ENCODE assay signal across 9 mouse cellular contexts in genomic region chr17:45563216-45563615, GRCm38 (mm10). TPM values are rescaled to one million over a fixed set of nuclear protein-coding genes. Genes with fewer than 3 reads are reported as not detected.
DNase-seq lines count a peak whose midpoint lies in the region; ATAC-seq and TF ChIP-seq lines count a peak whose summit lies in the region.
"Had no signal": no experiment of that assay in that cellular context is flagged by ENCODE, and none has a peak within 500 bp of the region (broad histone marks: within the 10 kb centered on the region; RNA-seq: fewer than 3 reads in every experiment).

No protein-coding gene starts in this region.

- peak overlapping the region; percentile 99; the same call in 1 of the 2 replicates for H3K4me2 ChIP-seq in liver, embryonic 11.5 days
- 0 out of 2 replicates have a peak overlapping the region, but pooled peaks have one; percentile 95 for H3K4me2 ChIP-seq in hindbrain, embryonic 12.5 days (replicated peaks)
- H3K4me2 ChIP-seq in midbrain, embryonic 16.5 days (ENCODE audit: low read length): peak overlapping the region; percentile 96; the same call in 1 of the 2 replicates

- H3K27me3 ChIP-seq in cerebellum, adult 2 months (ENCODE audit: control insufficient read depth, insufficient read depth, low read length): no peaks in the 10 kb centered on the region
- H3K27me3 ChIP-seq in liver, embryonic 11.5 days (replicated peaks; ENCODE audit: control insufficient read depth, insufficient read depth, low read length): no peaks in the 10 kb centered on the region
- no peaks in the 10 kb centered on the region for H3K27me3 ChIP-seq in hindbrain, embryonic 12.5 days
- H3K27me3 ChIP-seq in midbrain, embryonic 16.5 days (ENCODE audit: control insufficient read depth, insufficient read depth, low read depth, low read length): no peaks in the 10 kb centered on the region
- H3K27me3 ChIP-seq: embryonic facial prominence, embryonic 12.5 days had no signal

- no peak for TF ChIP-seq CTCF in cerebellum, adult 2 months (IDR thresholded peaks at IDR 0.05; ENCODE audit: borderline replicate concordance, insufficient read depth, low read depth, low read length)

- no peaks in the 10 kb centered on the region for H3K9me3 ChIP-seq in liver, embryonic 11.5 days (ENCODE audit: control insufficient read depth, low read length)
- H3K9me3 ChIP-seq in hindbrain, embryonic 12.5 days (replicated peaks): no peaks in the 10 kb centered on the region
- H3K9me3 ChIP-seq in midbrain, embryonic 16.5 days (replicated peaks; ENCODE audit: control insufficient read depth, low read length, poor library complexity, severe bottlenecking): no peaks in the 10 kb centered on the region
- H3K9me3 ChIP-seq: embryonic facial prominence, embryonic 12.5 days had no signal

- peaks cover 24% of the 10 kb centered on the region for H3K4me1 ChIP-seq in cerebellum, adult 2 months (ENCODE audit: control insufficient read depth, insufficient read depth, low read length)
- H3K4me1 ChIP-seq in liver, embryonic 11.5 days (replicated peaks; ENCODE audit: control insufficient read depth, insufficient read depth, low read length): peaks cover 21% of the 10 kb centered on the region
- H3K4me1 ChIP-seq in hindbrain, embryonic 12.5 days: peaks cover 35% of the 10 kb centered on the region
- peaks cover 9% of the 10 kb centered on the region for H3K4me1 ChIP-seq in midbrain, embryonic 16.5 days (ENCODE audit: control insufficient read depth, insufficient read depth, low read length)

- peaks cover 21% of the 10 kb centered on the region for H3K36me3 ChIP-seq in liver, embryonic 11.5 days (ENCODE audit: control insufficient read depth, insufficient read depth, low read length)
- peaks cover 28% of the 10 kb centered on the region for H3K36me3 ChIP-seq in hindbrain, embryonic 12.5 days
- peaks cover 14% of the 10 kb centered on the region for H3K36me3 ChIP-seq in midbrain, embryonic 16.5 days (ENCODE audit: control insufficient read depth, insufficient read depth, low read length)

- no peak overlapping the region for H3K27ac ChIP-seq in cerebellum, adult 2 months (ENCODE audit: insufficient read depth, low read length)
- no peak overlapping the region for H3K27ac ChIP-seq in liver, embryonic 11.5 days (ENCODE audit: low read depth, low read length)
- H3K27ac ChIP-seq in hindbrain, embryonic 12.5 days: no peak overlapping the region; the same call in 1 of the 2 replicates
- H3K27ac ChIP-seq in midbrain, embryonic 16.5 days (ENCODE audit: low read length): no peak overlapping the region

- ATAC-seq in liver, embryonic 11.5 days (replicated peaks; ENCODE audit: low FRiP score): no peak
- ATAC-seq in hindbrain, embryonic 12.5 days (ENCODE audit: low FRiP score): no peak
- ATAC-seq in midbrain, embryonic 16.5 days: no peak

- DNase-seq in cerebellum, adult 11-12 months: peak; percentile 60
- DNase-seq in cerebellum, adult 2 months: no peak
- DNase-seq in liver, embryonic 11.5 days (ENCODE audit: low spot score): no peak
- no peak for DNase-seq in liver
- DNase-seq in frontal cortex, postnatal 10 days (ENCODE audit: low spot score in 2 of 2): no peak
- DNase-seq in ovary, postnatal 10 days (ENCODE audit: low spot score): no peak

- no peak overlapping the region for H3K9ac ChIP-seq in liver, embryonic 11.5 days (ENCODE audit: low read depth, low read length)
- no peak overlapping the region for H3K9ac ChIP-seq in hindbrain, embryonic 12.5 days
- no peak overlapping the region for H3K9ac ChIP-seq in midbrain, embryonic 16.5 days (ENCODE audit: low read depth, low read length)

- 74% methylated on average over 12 of the region's 12 CpGs for WGBS in cerebellum, adult 2 months
- 73% methylated on average over 12 of the region's 12 CpGs for WGBS in liver, embryonic 11.5 days
- 77% methylated on average over 12 of the region's 12 CpGs for WGBS in hindbrain, embryonic 12.5 days
- 80% methylated on average over 12 of the region's 12 CpGs for WGBS in midbrain, embryonic 16.5 days

- H3K4me3 ChIP-seq in cerebellum, adult 2 months (replicated peaks; ENCODE audit: insufficient read depth, low read depth, low read length): no peak overlapping the region
- no peak overlapping the region for H3K4me3 ChIP-seq in liver, embryonic 11.5 days (ENCODE audit: low read depth, low read length)
- no peak overlapping the region for H3K4me3 ChIP-seq in hindbrain, embryonic 12.5 days
- H3K4me3 ChIP-seq in midbrain, embryonic 16.5 days (ENCODE audit: low read depth, low read length): no peak overlapping the region

- no peak for TF ChIP-seq POLR2A in cerebellum, adult 2 months (IDR thresholded peaks at IDR 0.05; ENCODE audit: borderline replicate concordance, insufficient read depth, low read length)

RNA-seq across cellular contexts. Expression of gene Slc35b2, which starts 0.5 kb away (rescaled TPM):
- 71.3 and 74.0 TPM in 2 replicates for polyA plus RNA-seq in cerebellum, adult 2 months (2012; rRNA removed)
- 110 and 116 TPM in 2 replicates for polyA plus RNA-seq in liver, embryonic 11.5 days (2014; fragmentation: Nextera tagmentation; extraction: Ambion mirVana)
- 90.6 and 92.4 TPM in 2 replicates for polyA plus RNA-seq in hindbrain, embryonic 12.5 days (2016; fragmentation: Nextera tagmentation; extraction: Ambion mirVana)
- 76.0 and 79.6 TPM in 2 replicates for polyA plus RNA-seq in midbrain, embryonic 16.5 days (2015; fragmentation: Nextera tagmentation; extraction: Ambion mirVana)

RNA-seq across cellular contexts. Expression of gene Nfkbie, which starts 7.7 kb away (rescaled TPM):
- polyA plus RNA-seq in cerebellum, adult 2 months (2012; rRNA removed): 12.5 and 13.5 TPM in 2 replicates
- 2.5 and 3.0 TPM in 2 replicates for polyA plus RNA-seq in liver, embryonic 11.5 days (2014; fragmentation: Nextera tagmentation; extraction: Ambion mirVana)
- 7.0 and 7.7 TPM in 2 replicates for polyA plus RNA-seq in hindbrain, embryonic 12.5 days (2016; fragmentation: Nextera tagmentation; extraction: Ambion mirVana)
- 3.6 and 3.7 TPM in 2 replicates for polyA plus RNA-seq in midbrain, embryonic 16.5 days (2015; fragmentation: Nextera tagmentation; extraction: Ambion mirVana)

RNA-seq across cellular contexts. Expression of gene Hsp90ab1, which starts 9.9 kb away (rescaled TPM):
- polyA plus RNA-seq in cerebellum, adult 2 months (2012; rRNA removed): 915 and 924 TPM in 2 replicates
- 1,837 and 1,887 TPM in 2 replicates for polyA plus RNA-seq in liver, embryonic 11.5 days (2014; fragmentation: Nextera tagmentation; extraction: Ambion mirVana)
- 1,350 and 1,487 TPM in 2 replicates for polyA plus RNA-seq in hindbrain, embryonic 12.5 days (2016; fragmentation: Nextera tagmentation; extraction: Ambion mirVana)
- polyA plus RNA-seq in midbrain, embryonic 16.5 days (2015; fragmentation: Nextera tagmentation; extraction: Ambion mirVana): 1,403 and 1,446 TPM in 2 replicates

RNA-seq across cellular contexts. Expression of gene Tmem151b, which starts 13.7 kb away (rescaled TPM):
- 125 and 130 TPM in 2 replicates for polyA plus RNA-seq in cerebellum, adult 2 months (2012; rRNA removed)
- polyA plus RNA-seq in liver, embryonic 11.5 days (2014; fragmentation: Nextera tagmentation; extraction: Ambion mirVana): 1.2 and 1.4 TPM in 2 replicates
- 12.3 and 13.0 TPM in 2 replicates for polyA plus RNA-seq in hindbrain, embryonic 12.5 days (2016; fragmentation: Nextera tagmentation; extraction: Ambion mirVana)
- 31.0 and 32.5 TPM in 2 replicates for polyA plus RNA-seq in midbrain, embryonic 16.5 days (2015; fragmentation: Nextera tagmentation; extraction: Ambion mirVana)

RNA-seq across cellular contexts. Expression of gene Slc29a1, which starts 36.2 kb away (rescaled TPM):
- 72.2 and 75.6 TPM in 2 replicates for polyA plus RNA-seq in cerebellum, adult 2 months (2012; rRNA removed)
- 277 and 325 TPM in 2 replicates for polyA plus RNA-seq in liver, embryonic 11.5 days (2014; fragmentation: Nextera tagmentation; extraction: Ambion mirVana)
- polyA plus RNA-seq in hindbrain, embryonic 12.5 days (2016; fragmentation: Nextera tagmentation; extraction: Ambion mirVana): 44.4 and 47.2 TPM in 2 replicates
- 37.8 and 40.7 TPM in 2 replicates for polyA plus RNA-seq in midbrain, embryonic 16.5 days (2015; fragmentation: Nextera tagmentation; extraction: Ambion mirVana)
